Mouse (Mus musculus): Measurements from ENCODE around the gene Kif1b. TPM values are rescaled to one million over a fixed set of nuclear protein-coding genes. Genes with fewer than 3 reads are reported as not detected.
"Not testable (repeated sequence)": the region's sequence is repeated elsewhere in the genome, so short reads cannot be mapped to it uniquely, and the experiment has no call there.

Kif1b gene
- polyA plus RNA-seq, 1 experiment from 2014 or later = 63.4 TPM

DNA sequence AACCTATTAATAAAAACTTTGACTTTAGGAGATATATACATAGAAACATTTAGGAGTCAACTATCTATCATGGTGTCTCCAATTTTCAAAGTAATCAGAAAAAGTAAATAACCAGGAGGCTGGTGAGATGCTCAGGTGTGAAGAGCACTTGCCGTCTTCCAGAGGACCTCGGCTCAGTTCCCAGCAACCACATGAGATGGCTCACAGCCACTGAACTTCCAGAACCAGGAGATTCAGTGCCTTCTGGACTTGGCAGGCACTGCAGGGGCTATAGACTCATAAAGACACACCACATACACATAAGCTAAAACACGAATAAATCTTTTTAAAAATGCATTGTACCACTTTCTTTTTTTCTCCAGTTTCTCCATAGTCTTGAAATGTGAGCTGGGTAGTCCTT, 79.2 kb downstream of the Kif1b start:
- H3K27ac ChIP-seq (replicated peaks) = no peak overlapping the region
- no peak overlapping the region for H3K4me3 ChIP-seq
- 91% methylated on average over 3 of the region's 3 CpGs for WGBS
- no peaks in the 10 kb centered on the region for H3K4me1 ChIP-seq
- DNase-seq (ENCODE audit: low spot score) = no peak
- no peaks in the 10 kb centered on the region for H3K27me3 ChIP-seq (ENCODE audit: low read depth, poor library complexity, severe bottlenecking)
- no peaks in the 10 kb centered on the region; the same call in 1 of the 2 replicates for H3K9me3 ChIP-seq (replicated peaks)
- H3K36me3 ChIP-seq = peaks cover 77% of the 10 kb centered on the region

DNA sequence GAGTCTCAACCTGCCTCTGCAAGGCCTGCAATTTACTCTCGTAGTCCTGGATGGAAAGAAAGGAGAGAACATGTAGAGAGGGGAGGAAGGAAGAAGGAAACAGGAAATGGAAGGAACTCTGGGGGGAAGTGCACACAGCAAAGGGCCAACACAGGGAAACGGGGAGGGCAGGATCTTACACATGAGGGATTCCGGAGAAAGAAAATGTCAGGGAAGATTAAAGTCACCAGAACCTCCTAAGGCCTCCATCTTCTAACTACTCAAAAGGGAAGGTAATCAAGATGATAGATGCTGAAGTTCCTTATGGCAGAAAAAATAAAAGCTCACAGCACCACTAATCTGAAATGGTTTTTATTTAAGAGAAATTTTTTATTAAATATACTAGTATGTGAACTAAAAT, 81.2 kb downstream of the Kif1b start:
- Histone ChIP-seq H3K27me3 (ENCODE audit: low read depth, poor library complexity, severe bottlenecking) (no peaks in the 10 kb centered on the region), H3K36me3 (peaks cover 87% of the 10 kb centered on the region), H3K4me3 (no peak overlapping the region), H3K9me3 (replicated peaks) (no peaks in the 10 kb centered on the region; the same call in 1 of the 2 replicates), H3K4me1 (no peaks in the 10 kb centered on the region), H3K27ac (replicated peaks) (no peak overlapping the region)
- 80% methylated on average over 3 of the region's 3 CpGs for WGBS
- no peak for DNase-seq (ENCODE audit: low spot score)

DNA sequence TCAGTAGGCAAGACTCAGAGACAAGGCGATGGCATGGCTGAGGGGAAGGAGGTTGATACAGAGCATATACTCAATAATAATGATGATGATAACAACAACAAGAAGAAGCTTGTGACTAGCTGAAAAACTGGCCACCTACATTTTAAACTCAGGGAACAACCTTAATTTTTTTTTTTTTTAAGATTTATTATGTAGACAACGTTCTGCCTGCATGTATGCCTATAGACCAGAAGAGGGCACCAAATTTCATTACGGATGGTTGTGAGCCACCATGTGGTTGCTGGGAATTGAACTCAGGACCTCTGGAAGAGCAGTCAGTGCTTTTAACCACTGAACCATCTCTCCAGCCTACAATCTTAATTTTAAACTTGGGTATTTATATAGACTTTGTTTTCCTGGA, 84.0 kb downstream of the Kif1b start:
- H3K9me3 ChIP-seq (replicated peaks) = no peaks in the 10 kb centered on the region; the same call in 1 of the 2 replicates
- H3K27ac ChIP-seq (replicated peaks) = no peak overlapping the region
- no peaks in the 10 kb centered on the region for H3K27me3 ChIP-seq (ENCODE audit: low read depth, poor library complexity, severe bottlenecking)
- DNase-seq (ENCODE audit: low spot score) = no peak
- WGBS = 97% methylated on average over 3 of the region's 3 CpGs
- H3K4me3 ChIP-seq = no peak overlapping the region
- H3K36me3 ChIP-seq = peaks cover 87% of the 10 kb centered on the region
- peaks cover 21% of the 10 kb centered on the region for H3K4me1 ChIP-seq

DNA sequence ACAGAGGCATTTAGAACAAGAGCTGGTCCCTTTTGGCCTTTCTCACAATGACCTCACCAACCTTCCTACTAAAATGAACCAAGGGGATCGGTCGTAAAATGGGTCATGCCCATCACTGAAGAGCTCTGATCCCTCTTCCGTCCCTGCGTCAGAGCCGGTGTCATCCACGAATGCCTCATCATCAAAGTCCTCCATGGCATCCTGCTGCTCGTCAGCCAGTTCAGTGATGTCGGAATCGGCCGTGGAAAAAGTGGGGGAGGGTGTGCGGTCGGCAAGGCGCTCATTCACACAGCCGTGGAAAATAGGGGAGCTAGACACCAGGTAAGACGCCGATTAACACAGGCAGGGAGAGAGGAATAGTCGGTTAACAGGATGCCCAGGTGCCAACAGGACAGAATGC, 87.0 kb downstream of the Kif1b start:
- peak overlapping the region; percentile 65 for H3K27ac ChIP-seq (replicated peaks)
- peak; percentile 20 for DNase-seq (ENCODE audit: low spot score)
- H3K36me3 ChIP-seq = peaks cover 92% of the 10 kb centered on the region
- no peak overlapping the region for H3K4me3 ChIP-seq
- H3K9me3 ChIP-seq (replicated peaks) = no peaks in the 10 kb centered on the region; the same call in 1 of the 2 replicates
- H3K4me1 ChIP-seq = peaks cover 27% of the 10 kb centered on the region
- WGBS = 67% methylated on average over 17 of the region's 17 CpGs
- no peaks in the 10 kb centered on the region for H3K27me3 ChIP-seq (ENCODE audit: low read depth, poor library complexity, severe bottlenecking)

DNA sequence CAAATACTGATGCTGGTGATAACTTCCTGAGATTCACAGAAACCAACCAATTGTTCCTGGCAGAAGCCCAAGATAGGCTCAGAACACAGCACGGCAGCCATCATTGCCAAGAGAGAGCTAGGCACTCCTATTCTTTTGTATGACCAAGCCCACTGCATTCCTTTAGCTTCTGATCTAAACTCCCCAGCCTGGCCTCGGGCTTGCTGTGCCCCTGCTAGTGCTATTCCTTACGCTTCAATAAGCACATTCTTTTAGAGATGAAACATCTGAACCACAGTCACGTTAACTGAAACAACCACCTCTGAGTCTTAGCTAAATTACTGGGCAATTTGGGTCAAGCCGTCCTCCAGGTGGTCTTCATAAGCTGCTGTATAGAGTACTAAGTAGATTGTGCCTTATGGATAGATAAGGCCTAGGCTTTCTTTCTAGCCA, 87.4 kb downstream of the Kif1b start:
- peak; percentile 23 for DNase-seq (ENCODE audit: low spot score)
- Histone ChIP-seq H3K36me3 (peaks cover 92% of the 10 kb centered on the region), H3K9me3 (replicated peaks) (no peaks in the 10 kb centered on the region; the same call in 1 of the 2 replicates), H3K4me3 (no peak overlapping the region), H3K27me3 (ENCODE audit: low read depth, poor library complexity, severe bottlenecking) (no peaks in the 10 kb centered on the region), H3K27ac (replicated peaks) (peak overlapping the region; percentile 65), H3K4me1 (peaks cover 31% of the 10 kb centered on the region)
- 30% methylated on average over 5 of the region's 5 CpGs for WGBS

DNA sequence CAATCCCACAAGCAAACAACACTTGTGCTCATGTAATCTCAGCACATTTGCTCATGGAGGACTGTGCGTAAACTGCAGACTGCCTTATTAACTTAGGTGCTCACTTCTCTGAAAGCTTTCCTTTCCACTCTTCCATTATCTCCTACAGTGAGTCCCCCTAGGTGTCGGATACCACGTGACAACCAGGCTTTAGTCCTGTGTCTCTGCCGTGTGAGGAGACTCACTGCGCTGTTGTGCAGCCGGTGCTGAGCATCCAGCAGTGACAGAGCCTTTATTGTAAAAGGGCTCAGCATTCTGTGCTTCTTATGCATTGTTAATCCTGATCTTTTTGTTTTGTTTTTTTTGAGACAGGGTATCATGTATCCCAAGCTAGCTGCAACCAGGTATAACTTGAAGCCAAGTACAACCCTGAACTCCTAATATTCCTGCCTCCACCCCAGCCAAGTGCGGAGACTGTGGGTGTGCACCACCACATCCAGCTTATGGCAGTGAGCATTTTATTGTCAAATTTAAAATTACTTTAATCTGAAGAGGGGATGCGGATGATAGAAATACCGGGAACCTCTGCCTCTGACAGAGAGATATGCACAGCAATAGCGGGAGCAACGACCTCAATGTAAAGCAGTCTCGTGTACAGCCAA, 88.0 kb downstream of the Kif1b start:
- no peak for DNase-seq (ENCODE audit: low spot score)
- 72% methylated on average over 12 of the region's 12 CpGs for WGBS
- H3K9me3 ChIP-seq (replicated peaks) = no peaks in the 10 kb centered on the region; the same call in 1 of the 2 replicates
- H3K27ac ChIP-seq (replicated peaks) = peak overlapping the region; percentile 65; the same call in 1 of the 2 replicates
- H3K4me3 ChIP-seq = no peak overlapping the region
- H3K27me3 ChIP-seq (ENCODE audit: low read depth, poor library complexity, severe bottlenecking) = no peaks in the 10 kb centered on the region
- H3K4me1 ChIP-seq = peaks cover 33% of the 10 kb centered on the region
- peaks cover 92% of the 10 kb centered on the region for H3K36me3 ChIP-seq

DNA sequence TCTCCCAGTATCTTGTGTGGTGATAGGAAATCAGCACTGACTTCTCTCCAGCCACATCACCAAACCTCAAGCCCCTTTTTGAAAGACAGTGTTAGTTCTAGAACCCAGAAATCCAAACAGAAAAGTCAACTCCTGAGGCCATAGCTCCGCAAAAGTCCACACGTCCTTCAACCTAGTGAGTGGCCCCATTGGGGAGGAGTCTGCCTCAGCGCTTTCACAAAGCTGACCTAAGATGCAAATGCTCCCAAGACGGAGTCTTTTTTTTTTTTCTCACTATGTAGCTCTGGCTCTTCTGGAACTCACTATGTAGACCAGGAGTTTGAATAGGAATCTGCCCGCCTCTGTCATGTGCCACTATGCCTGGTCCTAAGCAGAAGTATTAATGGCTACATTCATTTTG, 89.0 kb downstream of the Kif1b start:
- Histone ChIP-seq H3K27me3 (ENCODE audit: low read depth, poor library complexity, severe bottlenecking) (no peaks in the 10 kb centered on the region), H3K4me3 (no peak overlapping the region), H3K9me3 (replicated peaks) (peaks cover under 1% of the 10 kb centered on the region; the same call in 1 of the 2 replicates), H3K4me1 (peaks cover 33% of the 10 kb centered on the region), H3K27ac (replicated peaks) (no peak overlapping the region), H3K36me3 (peaks cover 92% of the 10 kb centered on the region)
- WGBS = 89% methylated on average over 5 of the region's 5 CpGs
- no peak for DNase-seq (ENCODE audit: low spot score)

DNA sequence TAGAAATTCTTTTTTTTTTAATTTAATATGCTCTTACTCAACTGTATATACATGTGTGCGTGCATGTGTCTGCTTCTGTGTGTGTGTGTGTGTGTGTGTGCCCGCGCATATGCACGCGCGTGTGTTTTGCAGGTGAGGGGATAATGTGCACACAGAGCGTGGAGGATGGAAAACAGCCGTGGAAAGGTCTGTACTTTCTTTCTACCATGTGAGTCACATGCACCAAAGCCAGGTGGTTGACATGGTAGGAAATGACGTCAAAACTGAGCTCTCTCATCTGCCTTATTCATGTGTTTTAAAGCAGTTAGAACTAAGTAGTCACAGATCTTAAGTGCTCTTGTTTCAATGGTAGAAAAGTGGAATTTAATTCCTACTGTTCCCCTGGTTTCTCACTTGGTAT, 91.5 kb downstream of the Kif1b start:
- H3K4me3 ChIP-seq = no peak overlapping the region
- H3K27ac ChIP-seq (replicated peaks) = no peak overlapping the region
- WGBS = 94% methylated on average over 9 of the region's 9 CpGs
- DNase-seq (ENCODE audit: low spot score) = no peak
- H3K9me3 ChIP-seq (replicated peaks) = peaks cover 7% of the 10 kb centered on the region; the same call in 1 of the 2 replicates
- no peaks in the 10 kb centered on the region for H3K27me3 ChIP-seq (ENCODE audit: low read depth, poor library complexity, severe bottlenecking)
- peaks cover 92% of the 10 kb centered on the region for H3K36me3 ChIP-seq
- peaks cover 30% of the 10 kb centered on the region for H3K4me1 ChIP-seq

DNA sequence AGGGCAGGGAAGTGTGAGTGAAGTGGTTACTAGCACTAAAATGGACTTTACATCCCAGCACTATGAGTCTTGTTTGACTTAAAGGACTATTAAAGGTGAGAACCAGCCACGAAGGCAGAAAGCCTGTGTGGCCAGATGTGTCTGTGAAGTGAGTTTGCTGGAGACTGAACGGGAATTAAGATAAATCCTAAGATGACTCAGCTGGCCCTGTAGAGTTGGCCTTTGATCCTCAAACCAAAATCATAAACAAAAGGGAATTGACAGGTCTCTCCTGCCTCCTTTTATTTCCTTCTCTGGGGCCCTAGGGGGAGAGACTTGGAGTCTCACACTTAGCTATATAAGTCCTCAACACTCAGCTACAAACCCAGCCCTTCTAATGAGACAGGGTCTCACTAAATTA, 92.1 kb downstream of the Kif1b start:
- no peak overlapping the region for H3K27ac ChIP-seq (replicated peaks)
- no peak overlapping the region for H3K4me3 ChIP-seq
- peaks cover 7% of the 10 kb centered on the region; the same call in 1 of the 2 replicates for H3K9me3 ChIP-seq (replicated peaks)
- H3K4me1 ChIP-seq = peaks cover 24% of the 10 kb centered on the region
- peaks cover 92% of the 10 kb centered on the region for H3K36me3 ChIP-seq
- DNase-seq (ENCODE audit: low spot score) = no peak
- WGBS = 63% methylated on average over 2 of the region's 2 CpGs
- no peaks in the 10 kb centered on the region for H3K27me3 ChIP-seq (ENCODE audit: low read depth, poor library complexity, severe bottlenecking)

DNA sequence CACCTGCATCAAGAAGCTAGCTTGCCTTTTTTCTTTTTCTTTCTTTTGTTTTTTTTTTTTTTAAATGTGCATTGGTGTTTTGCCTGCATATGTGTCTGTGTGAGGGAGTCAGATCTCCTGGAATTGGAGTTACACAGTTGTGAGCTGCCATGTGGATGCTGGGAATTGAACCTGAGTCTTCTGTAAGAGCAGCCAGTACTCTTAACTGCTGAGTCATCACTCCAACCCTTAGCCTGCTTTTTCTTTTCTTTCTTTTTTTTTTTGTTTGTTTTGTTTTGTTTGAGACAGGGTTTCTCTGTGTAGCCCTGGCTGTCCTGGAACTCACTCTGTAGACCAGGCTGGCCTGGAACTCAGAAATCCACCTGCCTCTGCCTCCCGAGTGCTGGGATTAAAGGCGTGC, 93.0 kb downstream of the Kif1b start:
- H3K9me3 ChIP-seq (replicated peaks); H3K27me3 ChIP-seq (ENCODE audit: low read depth, poor library complexity, severe bottlenecking); H3K27ac ChIP-seq (replicated peaks); H3K4me3 ChIP-seq; DNase-seq (ENCODE audit: low spot score): not testable (repeated sequence)
- H3K36me3 ChIP-seq = peaks cover 92% of the 10 kb centered on the region
- H3K4me1 ChIP-seq = peaks cover 15% of the 10 kb centered on the region
- WGBS = 100% methylated on average over 2 of the region's 2 CpGs

DNA sequence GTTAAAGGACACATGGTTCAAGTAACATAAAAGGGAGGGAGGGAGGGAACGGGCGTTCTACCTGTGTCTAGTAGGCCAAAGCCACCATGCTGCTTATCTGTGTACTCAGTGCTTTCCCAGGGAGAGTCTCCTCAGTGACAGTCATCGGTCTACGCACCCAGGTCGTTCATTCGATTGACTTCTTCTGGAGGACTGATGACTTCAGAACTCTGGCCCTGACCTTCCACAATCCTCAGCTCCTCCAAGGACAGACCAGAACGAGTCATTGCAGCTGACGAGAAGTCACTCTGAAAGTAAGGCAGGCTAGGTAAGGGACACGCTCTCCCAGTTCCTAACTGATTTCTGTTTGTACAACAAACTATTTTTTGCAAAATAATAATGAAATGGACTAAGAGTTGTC, 94.0 kb downstream of the Kif1b start:
- H3K27ac ChIP-seq (replicated peaks) = no peak overlapping the region
- H3K9me3 ChIP-seq (replicated peaks) = peaks cover 7% of the 10 kb centered on the region; the same call in 1 of the 2 replicates
- peaks cover 91% of the 10 kb centered on the region for H3K36me3 ChIP-seq
- H3K27me3 ChIP-seq (ENCODE audit: low read depth, poor library complexity, severe bottlenecking) = no peaks in the 10 kb centered on the region
- H3K4me3 ChIP-seq = no peak overlapping the region
- 94% methylated on average over 9 of the region's 9 CpGs for WGBS
- no peak for DNase-seq (ENCODE audit: low spot score)
- H3K4me1 ChIP-seq = peaks cover 12% of the 10 kb centered on the region; the same call in 1 of the 2 replicates

DNA sequence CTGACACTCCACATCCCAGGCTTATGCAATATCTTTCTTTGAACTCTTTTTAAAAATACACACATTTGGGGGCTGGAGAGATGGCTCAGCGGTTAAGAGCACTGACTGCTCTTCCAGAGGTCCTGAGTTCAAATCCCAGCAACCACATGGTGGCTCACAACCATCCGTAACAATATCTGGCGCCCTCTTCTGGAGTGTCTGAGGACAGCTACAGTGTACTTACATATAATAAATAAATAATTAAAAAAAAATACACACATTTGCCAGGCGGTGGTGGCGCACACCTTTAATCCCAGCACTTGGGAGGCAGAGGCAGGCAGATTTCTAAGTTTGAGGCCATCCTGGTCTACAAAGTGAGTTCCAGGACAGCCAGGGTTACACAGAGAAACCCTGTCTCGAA, 96.1 kb downstream of the Kif1b start:
- not testable (repeated sequence) for H3K27me3 ChIP-seq (ENCODE audit: low read depth, poor library complexity, severe bottlenecking); H3K4me3 ChIP-seq; DNase-seq (ENCODE audit: low spot score); H3K27ac ChIP-seq (replicated peaks); H3K9me3 ChIP-seq (replicated peaks)
- Histone ChIP-seq H3K4me1 (peaks cover 12% of the 10 kb centered on the region; the same call in 1 of the 2 replicates), H3K36me3 (peaks cover 93% of the 10 kb centered on the region)
- WGBS = 92% methylated on average over 6 of the region's 6 CpGs

DNA sequence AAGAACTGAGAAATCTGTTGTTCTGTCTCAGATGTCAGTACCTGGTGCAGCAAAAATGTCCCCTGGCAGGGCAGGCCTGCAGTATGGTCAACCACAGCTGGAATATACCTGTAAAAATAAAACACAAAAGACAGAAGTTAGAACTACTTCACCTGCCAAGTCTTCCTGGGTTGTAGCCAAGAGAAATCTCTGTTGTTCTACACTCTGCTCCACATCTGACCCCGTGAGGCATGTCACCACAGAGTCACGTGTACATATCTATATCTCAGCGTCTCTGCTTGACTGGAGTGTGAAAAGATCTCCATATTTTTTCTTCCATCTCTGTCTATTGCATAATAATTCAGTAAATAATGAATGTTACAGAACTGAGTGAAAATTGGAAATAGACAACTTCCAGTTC, 105.0 kb downstream of the Kif1b start:
- H3K27me3 ChIP-seq (ENCODE audit: low read depth, poor library complexity, severe bottlenecking) = no peaks in the 10 kb centered on the region
- WGBS = 91% methylated on average over 3 of the region's 3 CpGs
- H3K4me3 ChIP-seq = no peak overlapping the region
- H3K9me3 ChIP-seq (replicated peaks) = no peaks in the 10 kb centered on the region
- no peak for DNase-seq (ENCODE audit: low spot score)
- no peaks in the 10 kb centered on the region for H3K4me1 ChIP-seq
- H3K36me3 ChIP-seq = peaks cover 94% of the 10 kb centered on the region
- H3K27ac ChIP-seq (replicated peaks) = no peak overlapping the region
